Mouse (Mus musculus) yolk sac, embryonic 10.5 days (tissue): ENCODE measurements around the gene BC004004.
"Not testable (repeated sequence)": the region's sequence is repeated elsewhere in the genome, so short reads cannot be mapped to it uniquely, and the experiment has no call there.

Source experiments
- DNase-seq: peaks from one replicate; pipeline ENCODE4 v3.0.0-alpha.2; 2017; ENCODE audit warnings: low spot score

BC004004 gene

GRCm38 (mm10) chr17:29260501-29260900 is 8.1 kb upstream of the BC004004 start:
- DNase-seq = peak; percentile 22

- peak; percentile 1 for DNase-seq
These were observed 6.9 kb upstream of the BC004004 start for GRCm38 (mm10) chr17:29261603-29262258.

DNA sequence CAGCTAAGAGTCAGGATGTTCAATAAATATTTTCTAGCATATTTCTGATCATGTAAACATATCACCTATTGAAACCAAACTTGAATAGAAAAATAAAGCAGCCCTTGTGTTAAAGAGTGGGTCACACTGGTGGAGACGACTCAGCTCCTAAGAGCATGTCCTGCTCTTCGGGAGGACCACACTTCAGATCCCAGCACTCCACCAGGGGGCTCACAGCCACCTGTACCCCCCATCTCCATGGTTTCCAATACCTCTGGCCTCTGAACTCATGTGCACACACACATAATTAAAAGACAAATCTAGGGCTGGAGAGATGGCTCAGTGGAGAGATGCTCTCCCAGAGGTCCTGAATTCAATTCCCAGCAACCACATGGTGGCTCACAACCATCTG is 6.3 kb upstream of the BC004004 start:
- peak; percentile 1 for DNase-seq

GRCm38 (mm10) chr17:29263417-29263816 is 5.2 kb upstream of the BC004004 start:
- DNase-seq = no peak

GRCm38 (mm10) chr17:29263840-29264633 is 4.6 kb upstream of the BC004004 start, which contains the start of gene Ppil1:
TSS of gene Ppil1 (minus strand) at chr17:29264186.
- peak; percentile 91 for DNase-seq

DNA sequence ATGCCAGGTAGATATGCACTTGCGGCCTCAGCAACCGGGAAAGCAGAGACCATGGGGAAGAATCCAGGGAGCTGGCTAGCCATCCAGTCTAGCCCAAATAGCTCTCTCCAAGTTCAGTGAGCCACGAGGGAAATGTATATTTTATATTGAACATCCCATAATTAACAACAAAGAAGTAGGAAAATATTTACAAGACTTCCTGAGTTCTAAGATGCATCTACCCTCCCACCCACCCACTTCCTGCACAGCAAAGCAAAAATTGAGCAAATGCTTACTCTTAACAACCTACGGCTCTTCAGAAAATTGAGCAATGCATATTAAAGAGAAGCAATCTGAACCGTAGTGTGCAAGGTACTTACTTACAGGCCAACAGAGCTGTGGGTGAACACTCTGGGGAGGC is 3.8 kb upstream of the BC004004 start:
- no peak for DNase-seq

GRCm38 (mm10) chr17:29267040-29267439 is 1.5 kb upstream of the BC004004 start:
- DNase-seq = not testable (repeated sequence)

DNA sequence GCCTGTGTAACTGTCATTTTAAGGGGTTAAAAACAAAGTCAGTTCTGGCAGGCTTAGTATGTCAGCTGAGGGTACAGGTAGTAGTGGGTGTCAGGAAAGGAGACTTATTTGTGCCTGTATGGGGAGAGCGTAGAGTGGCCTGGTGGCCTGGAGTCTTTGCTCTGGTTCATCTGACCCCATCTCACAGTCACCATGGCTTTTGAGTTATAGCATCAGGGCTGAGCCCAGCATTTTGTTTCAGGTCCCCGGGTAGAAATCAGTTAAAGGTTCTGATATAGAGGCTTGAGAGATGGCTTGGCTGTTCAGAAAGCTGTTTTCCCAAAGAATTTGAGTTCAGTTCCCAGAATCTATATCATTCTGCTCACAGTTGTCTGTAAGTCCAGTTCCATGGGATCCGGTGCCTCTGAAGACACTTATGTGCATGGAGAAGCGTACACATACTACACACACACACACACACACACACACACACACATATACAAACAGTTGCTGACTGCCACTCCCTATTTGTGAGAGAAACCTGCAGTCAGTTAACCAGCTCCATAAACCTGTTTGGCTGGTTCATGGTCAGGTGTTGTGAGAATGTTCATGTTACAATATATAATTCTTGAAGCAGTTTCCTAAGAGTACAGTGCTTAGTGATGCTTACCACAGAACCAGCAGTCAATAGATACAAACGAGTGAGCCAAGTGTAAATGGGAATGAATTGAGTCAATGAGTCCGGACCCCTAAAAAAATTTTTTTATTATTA is 482 bp upstream of the BC004004 start:
- DNase-seq = no peak

- no peak for DNase-seq
These were observed 740 bp downstream of the BC004004 start for GRCm38 (mm10) chr17:29269349-29269706.

DNA sequence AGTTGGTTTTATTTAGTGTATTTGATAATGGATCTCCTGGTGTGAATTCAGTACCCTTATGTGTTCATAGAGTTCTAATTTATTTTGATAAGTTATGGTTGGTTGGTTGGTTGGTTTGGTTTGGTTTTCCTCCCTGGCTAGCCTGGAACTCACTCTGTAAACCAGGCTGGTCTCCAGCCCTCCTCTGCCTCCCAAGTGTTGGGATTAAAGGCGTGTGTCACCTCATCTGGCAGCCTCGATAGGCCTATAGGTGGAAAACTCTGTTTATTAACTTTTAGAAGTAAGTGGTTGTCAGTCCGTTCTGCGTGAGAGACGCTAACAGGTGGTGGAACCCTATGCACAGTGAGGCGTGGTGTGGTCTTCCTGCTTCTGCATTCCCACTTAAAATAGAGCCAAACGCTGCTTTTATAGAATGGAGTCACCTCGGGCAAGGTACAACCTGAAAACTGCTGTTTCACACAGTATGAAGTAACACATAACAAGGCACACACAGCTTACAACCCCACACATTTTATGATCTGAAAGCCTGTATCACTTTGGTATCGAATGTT is 1.6 kb downstream of the BC004004 start:
- no peak for DNase-seq

- DNase-seq = no peak
These were observed 4.6 kb downstream of the BC004004 start for GRCm38 (mm10) chr17:29273156-29273555.

DNA sequence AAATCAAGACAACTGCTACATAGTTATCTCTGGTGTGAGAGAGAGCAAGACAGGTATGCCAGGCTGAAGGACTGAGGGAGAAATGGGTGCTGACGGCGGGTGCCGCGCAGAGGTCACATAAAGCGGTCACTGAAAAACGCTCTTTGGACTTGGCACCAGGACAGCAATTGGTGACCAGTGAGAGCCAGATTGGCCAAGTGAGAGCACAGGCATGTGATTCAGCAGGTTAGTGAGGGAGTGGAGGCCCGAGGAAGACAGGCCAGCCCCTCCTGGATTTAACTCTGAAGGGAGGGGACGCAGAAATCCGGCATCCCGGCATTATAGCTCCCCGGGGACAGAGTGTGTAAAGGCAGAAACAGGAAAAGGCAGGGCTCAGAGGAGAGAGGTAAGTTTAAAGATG is 5.3 kb downstream of the BC004004 start:
- DNase-seq = peak; percentile 59

- DNase-seq = no peak
These were observed 11.8 kb downstream of the BC004004 start for GRCm38 (mm10) chr17:29280422-29280821.

GRCm38 (mm10) chr17:29281541-29281940 is 13.0 kb downstream of the BC004004 start:
- no peak for DNase-seq

- DNase-seq = no peak
These were observed 13.8 kb downstream of the BC004004 start for GRCm38 (mm10) chr17:29282216-29282952.

DNA sequence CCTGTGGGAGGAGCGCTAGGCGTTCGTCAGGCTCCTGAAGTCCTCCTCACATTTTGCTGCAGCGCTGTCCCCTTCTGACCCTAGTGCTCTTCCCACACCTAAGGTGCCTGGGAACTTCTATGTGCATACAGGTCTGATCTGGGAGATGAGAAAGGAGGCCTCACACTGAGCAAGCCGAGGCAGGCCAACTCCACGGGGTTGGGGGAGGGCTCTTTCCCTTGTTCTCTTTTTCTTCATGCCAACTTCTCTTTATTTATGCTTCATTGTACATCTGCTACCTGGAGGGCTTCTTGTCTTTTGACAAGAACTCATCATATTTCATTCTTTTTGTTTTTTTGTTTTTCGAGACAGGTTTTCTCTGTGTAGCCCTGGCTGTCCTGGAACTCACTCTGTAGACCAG is 23.2 kb downstream of the BC004004 start:
- DNase-seq = no peak

DNA sequence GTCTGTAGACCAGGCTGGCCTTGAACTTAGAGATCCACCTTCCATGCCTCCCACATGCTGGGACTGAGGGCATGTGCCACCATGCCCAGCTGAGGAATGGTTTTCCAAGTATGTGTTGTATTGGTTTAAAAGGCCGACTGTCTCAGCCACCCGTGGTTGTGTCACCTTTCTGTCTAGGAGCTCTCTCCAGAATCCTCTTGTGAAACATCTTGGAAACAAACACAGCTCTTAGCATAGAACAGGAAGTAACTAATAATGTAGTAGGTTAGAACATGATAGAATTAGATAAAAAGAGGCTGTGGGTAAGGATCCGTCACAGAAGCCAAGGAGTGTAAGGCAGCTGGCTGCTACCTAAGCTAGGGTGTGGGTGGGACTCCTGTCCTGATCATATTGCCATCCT is 24.4 kb downstream of the BC004004 start:
- DNase-seq = no peak

GRCm38 (mm10) chr17:29293807-29294605 is 25.4 kb downstream of the BC004004 start:
- no peak for DNase-seq

GRCm38 (mm10) chr17:29295835-29296234 is 27.2 kb downstream of the BC004004 start:
- DNase-seq = peak; percentile 36

DNA sequence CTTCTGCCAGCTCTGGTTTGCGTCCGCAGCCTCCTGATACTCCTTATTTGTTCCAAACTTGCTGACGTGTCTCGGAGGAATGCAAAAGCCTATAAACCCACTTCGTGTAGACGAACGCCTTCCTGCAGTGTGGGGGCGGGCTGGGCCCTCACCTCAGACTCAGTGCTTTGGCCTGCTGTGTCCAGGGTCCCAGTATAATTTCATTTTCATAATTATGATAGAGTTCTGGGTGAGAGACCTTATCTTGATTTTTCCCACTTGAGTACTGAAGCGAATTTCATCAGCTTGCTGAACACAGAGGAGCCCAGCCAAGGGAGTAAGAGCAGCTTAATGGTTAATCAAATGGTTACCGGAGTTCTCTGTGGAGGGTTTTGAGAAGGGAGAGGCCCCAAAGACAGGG is 28.7 kb downstream of the BC004004 start:
- DNase-seq = peak; percentile 56

DNA sequence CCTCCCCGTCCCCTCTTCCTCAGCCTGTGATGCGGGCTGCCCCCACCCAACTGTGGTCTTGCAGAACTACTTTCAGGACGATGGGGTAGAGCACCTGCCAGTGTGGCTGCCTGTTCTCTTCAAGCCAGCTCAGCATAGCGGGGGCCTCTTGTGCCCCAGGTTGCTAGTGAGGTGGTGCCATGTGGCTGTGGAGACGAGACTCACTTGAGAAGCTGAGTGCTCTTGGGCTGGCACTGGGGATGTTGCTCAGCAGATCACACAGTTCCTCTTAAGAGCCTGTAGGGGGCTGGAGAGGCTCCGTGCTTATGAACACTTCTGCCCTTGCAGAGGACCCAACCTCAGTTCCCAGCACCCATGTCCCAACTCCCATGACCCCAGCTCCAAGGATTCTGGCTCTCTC is 29.2 kb downstream of the BC004004 start:
- peak; percentile 36 for DNase-seq
